Mouse (Mus musculus): Measurements from ENCODE around the gene Fam102a.

DNA sequence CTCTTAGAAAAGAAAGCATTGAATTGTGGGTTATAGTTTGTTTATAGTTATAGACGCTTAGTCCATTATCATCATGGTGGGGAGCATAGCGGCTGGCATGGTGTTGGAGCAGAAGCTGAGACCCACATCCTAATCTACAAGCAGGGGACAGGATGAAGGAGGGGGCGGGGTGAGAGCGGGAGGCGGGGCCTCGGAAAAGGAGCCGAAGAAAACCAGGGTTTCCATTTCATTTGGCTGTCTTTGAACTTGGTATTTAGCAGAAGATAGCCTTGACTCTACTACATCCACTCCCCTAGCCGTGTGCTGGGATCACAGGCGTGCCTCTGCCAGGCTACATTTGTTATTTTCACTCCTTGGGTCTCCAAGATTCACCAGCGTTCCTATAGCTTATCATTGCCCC is 69.5 kb downstream of the Fam102a start:
- TF ChIP-seq GATA1 (IDR thresholded peaks at IDR 0.05; ENCODE audit: borderline replicate concordance, low read length) = no peak
- TF ChIP-seq FLI1 (IDR thresholded peaks at IDR 0.05; ENCODE audit: low read length) = no peak
